Mouse (Mus musculus): ENCODE measurements around the gene Pth2.

Gene Pth2

DNA sequence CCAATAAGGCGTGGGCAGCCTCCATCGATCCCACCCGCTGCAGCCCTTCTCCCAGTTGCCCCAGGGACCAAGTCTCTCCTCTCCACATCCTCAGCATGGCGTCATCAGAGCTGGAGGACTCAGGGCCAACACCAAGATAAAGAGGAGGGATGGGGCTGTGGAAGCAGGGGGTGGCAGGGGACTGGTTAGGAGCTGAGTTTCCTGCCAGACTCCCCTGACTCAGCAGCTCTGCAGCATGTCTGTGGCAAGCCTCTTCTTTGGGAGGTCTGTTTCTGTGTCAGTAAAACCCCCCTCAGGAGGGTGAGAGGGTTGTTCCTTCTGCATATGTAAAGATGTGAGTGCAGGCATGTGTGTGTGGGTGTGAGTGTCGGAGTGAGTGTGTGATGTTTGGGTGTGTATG lies 16.2 kb downstream of the Pth2 start:
- DNase-seq (ENCODE audit: low read depth, low spot score), result no peak

DNA sequence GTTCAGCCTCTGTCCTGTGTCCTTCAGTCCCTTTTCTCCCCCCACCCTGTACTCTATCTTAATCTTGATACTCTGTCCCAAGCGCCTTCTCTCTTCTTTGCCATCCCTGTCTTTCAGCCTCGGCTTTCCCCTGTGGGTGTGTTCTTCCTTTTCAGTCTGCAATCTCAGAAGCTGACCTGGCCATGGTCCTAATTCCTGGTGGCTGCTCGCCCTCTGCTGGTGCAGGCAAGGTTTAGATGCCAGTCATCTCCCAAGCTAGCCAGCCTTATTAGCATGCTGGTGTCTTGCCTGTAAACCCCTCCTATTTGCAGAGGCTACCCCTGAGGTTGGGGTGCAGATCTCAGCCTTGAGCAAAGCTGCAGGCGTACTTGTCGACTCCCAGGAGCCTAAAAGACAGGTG lies 17.6 kb downstream of the Pth2 start:
- DNase-seq (ENCODE audit: low read depth, low spot score), result no peak

DNA sequence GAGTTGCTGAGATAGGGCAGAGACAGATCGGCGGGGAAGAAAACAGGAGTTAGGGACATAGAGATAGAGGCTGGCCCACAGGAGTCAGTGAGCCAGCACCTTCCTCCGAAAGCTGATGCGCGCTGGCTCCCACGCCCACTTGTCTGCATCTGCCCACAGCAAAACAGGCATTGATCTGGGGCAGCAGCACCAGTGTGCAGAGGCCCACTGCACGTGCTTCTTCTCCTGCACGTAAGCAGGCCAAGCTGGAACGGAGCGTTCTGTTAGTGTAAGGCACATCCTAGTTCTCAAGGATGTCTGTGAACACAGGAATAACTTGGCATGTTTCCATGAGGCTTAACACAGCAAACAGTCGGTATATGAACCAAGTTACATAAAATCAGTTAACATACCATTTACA lies 18.2 kb downstream of the Pth2 start:
- no peak for DNase-seq (ENCODE audit: low read depth, low spot score)

DNA sequence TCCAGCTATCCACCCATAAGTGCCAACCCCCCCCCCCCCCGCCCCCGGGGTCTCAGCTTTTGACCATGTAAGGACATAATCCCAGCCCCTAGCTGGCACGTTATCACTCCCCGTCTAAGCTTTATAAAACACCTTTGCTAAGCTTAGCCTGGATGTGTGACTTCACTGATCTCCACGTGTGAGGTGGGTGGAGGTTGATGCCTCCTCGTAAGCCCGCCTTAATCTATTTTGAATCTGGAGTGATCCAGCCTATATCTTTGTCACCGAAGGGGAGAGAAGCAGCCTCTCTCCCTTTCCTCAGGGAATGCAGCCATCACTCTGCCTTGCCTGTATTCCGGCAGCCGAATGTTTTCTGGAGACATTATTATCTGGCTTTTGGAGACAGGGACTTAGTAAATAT lies 21.9 kb downstream of the Pth2 start:
- DNase-seq (ENCODE audit: low read depth, low spot score), result no peak

DNA sequence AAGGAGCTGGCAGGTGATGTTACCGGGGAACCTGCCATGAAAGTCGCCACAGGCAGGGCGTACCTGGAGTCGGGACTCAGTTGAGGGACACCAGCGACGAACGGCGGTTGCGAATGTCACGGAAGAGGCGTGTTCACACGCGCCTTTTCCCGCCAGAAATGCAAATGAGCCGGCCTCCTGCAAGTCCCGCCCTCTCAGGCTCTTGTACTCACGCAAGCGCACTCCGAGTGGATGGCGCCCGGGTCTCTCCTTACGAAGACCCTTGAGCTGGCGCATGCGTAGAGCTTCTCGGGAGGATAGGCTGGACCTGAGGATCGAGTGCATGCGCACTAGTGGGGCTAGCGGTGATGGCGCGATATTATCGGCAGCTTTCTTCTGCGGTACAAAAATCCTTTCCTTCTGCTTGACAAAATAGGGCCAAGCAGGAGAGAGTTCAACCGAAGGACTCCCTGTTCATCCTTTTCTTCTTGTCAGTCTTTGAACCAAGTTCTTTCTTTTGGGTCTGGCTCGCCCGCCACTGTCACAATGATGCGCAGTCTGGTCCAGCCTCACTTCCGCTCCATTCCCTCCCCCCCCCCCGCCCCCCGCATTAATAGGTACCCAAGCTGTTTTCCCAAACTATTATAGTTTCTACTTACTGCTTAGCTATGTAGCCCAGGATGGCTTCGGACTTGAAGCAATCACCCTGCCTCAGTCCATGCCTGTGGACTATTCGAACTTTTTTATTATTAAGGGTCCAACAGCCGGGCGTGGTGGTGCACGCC lies 23.8 kb downstream of the Pth2 start, which contains the start of gene Ccdc155:
Gene Ccdc155 (minus strand): TSS at position 513 of the 764 bp plus-strand sequence.
- DNase-seq (ENCODE audit: low read depth, low spot score), result peak; percentile 97

DNA sequence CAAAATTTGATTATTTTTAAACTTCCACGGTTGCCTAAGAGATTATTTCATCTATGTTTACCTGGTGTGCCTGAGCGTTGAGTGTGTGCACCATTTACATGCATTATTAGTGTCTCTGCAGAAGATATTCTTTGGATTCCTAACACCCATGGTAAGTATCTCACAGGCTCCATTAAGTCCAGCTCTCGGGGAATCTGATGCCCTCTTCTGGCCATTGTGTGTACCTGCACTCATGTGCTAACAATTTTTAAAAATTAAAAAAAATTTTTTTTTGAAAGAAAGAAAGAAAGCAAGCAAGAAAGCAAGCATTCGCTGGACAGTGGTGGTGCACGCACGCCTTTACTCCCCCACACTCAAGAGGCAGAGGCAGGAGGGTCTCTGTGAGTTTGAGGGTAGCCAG lies 27.5 kb downstream of the Pth2 start:
- DNase-seq (ENCODE audit: low read depth, low spot score), result no peak

DNA sequence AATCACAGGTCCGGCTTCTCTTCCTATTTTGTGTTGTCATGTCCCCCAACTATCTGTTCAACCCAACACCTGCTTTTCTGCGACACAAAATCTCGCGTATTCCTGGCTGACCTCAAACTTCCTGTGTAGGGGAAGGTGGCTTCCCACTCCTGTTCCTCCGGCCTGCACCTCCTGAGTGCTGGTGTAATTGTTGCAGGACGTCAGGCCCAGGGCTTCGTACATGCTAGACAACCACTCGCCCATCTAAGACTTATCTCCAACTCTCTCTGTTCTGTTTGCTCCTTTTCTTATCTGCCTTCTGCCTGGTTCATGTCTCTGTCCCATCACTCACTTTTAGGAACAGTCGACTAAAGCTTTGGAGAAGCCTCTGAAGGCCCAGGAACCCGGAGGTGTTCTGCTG lies 30.3 kb downstream of the Pth2 start:
- no peak for DNase-seq (ENCODE audit: low read depth, low spot score)

DNA sequence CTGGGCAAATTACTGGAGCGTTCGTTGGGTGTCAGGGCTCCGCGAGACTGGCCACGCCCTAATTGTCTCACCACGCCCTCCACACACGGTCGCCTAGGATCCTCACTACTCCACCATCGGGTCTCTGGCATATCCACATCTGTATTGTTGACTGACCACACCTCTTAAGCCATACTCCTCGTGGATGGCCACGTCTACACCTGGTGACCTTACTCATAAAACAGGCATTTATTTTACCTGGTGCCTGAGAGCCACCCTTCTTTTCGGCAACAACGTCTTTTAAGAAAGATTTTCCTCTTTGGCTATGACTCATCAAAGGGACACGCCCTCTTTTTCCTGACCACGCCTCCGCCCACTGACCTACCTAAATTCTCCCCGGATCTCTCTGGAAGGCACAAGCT lies 31.1 kb downstream of the Pth2 start, which contains the start of gene Dkkl1:
Gene Dkkl1 (minus strand): TSS at position 297 of the 401 bp plus-strand sequence.
- DNase-seq (ENCODE audit: low read depth, low spot score), result no peak

DNA sequence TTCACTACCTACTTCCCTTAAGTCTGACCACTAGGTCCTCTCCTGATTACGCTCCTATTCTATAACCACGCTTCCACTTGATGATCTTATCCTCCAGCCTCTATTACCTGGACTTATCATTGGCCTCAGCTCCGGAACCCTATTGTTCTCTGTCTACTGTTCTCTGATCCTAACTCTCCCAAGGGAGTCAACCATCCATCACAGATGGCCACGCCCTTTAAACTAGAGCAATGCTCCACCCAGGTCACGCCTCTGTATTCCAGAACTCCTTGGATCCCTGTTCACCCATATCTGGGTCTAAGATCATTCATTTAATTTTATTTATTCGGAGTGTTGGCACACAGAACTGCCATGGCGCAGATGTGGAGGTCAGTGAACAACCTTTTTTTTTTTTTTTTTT lies 31.6 kb downstream of the Pth2 start:
- DNase-seq (ENCODE audit: low read depth, low spot score), result no peak

DNA sequence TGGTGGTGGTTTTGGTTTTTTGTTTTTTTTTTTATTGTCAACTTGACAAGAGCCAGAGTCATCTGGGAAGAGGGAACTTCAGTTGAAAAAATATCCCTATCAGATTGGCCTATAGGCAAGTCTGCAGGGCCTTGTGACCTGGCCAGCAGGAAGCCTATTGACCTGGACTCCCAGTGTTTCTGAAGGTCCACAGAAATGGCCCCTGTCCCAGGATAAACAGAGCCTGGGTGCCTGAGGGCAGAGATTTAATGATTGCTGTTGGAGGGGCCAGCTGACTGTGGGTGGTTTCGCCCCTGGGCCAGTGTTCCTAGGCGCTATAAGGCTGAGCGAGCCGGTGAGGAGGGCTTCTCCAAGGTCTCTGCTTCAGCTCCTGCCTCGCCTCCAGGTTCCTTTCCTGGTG lies 32.9 kb downstream of the Pth2 start:
- DNase-seq (ENCODE audit: low read depth, low spot score), result no peak

DNA sequence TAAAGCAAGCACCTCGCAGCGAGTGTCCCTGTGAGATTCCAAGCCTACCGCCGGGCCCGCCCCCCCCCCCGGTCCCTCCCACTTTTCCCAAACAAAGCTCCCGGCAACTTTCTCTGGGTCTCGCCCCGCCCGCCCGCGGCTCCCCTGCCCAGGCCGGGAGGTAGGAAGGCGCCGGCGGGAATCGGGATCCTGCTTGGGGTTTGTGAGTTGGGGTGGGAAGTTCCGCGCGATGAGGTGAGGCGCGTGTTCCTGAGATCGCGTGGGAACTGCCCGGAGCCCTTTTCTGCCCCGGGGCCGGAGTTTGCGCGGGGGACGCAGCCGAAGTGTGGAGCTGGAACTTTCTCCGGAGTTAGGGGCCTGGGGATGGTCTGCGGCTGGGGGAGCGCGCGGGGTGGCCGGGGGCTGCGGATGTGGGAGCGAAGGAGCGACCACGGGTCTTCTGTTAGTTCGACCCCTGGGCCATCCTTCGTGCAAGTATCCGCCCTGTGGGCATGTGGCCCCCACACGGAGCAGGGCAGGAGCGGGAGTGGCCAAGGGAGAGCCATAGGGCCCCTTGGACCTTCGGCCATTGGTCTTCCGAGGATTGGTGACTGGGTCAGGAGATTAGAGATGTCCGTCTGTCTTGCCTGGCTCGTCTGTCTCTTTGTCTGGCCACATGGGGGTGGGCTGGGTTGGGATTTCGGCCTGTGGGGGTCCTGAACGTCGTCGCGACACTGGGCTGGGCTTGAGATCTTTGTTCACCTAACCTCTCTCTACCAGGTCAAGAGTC lies 35.1 kb downstream of the Pth2 start, which contains the start of gene Tead2:
Gene Tead2 (plus strand): TSS at position 81 of the 769 bp plus-strand sequence.
- no peak for DNase-seq (ENCODE audit: low read depth, low spot score)

DNA sequence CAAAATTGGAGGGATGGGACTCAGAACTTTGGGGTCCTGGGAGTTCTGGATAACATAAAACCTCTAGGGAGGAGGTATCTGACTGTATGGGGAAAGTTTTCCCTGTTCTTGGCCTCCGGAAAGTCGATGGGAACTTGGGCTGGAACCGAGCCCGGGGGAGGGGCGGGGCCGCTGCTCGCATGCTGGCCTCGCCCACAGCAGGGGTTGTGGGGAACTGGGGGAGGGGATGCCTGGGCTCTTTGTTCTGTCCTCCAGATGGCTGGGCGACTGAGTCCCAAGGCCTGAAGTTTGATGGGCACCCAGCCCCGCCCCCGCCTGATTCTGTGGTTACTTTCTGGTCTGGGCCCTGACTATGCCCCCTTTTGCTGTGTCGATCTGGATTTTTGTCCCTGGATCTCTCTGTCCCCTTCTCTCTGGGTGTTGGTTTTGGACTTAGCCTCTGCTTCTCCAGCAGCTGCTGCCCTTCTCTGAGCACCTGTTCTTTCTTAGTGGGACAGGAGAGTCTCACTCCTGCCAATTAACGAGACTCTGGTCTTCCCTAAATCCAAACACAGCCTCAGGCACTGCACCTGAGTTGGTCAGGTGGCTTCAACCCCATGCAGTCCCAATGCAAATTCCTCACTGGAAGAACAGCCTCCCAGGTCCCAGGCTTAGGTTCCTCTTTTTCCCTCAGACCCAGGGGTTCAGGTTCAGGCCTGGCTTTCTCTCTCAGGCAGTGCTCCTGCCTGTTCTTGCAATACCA lies 35.8 kb downstream of the Pth2 start:
- DNase-seq (ENCODE audit: low read depth, low spot score), result no peak

DNA sequence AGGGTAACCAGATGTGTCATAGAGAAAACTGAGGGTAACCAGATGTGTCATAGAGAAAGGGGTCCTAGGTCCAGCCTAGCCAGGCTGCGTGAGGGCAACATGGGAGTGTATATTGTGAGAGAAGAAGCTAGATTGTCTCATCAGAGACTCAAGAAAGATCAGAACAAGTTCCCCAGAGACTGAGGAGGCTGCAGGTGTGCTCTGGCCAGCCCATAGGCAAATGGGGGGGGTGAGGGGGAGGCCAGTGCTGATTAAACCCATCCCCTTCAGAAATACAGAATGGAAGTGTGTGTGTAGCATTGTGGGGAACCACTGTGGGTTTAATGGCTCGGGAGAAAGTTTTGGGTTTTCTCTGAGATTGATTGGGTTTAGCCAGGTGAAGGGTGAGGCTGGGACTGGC lies 40.9 kb downstream of the Pth2 start:
- DNase-seq (ENCODE audit: low read depth, low spot score), result no peak

DNA sequence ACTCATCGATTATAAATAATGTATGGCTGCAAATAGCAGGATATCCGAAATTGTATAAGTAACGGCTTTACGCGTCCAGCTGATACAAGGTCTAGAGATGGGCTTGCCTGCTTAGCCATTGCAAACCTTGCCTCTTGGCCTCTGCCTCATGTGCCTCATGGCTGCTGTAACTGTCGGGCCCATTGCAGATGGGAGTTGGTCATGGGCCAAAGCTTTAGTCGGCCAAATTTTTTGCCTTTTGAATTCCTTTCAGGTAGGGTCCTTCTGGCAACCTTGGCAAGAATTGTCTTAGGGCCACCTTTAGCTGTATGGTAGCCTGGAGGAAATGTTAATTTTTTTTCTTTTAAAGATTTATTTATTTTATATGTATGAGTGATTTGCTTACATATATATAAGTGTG lies 44.0 kb downstream of the Pth2 start:
- DNase-seq (ENCODE audit: low read depth, low spot score), result no peak

DNA sequence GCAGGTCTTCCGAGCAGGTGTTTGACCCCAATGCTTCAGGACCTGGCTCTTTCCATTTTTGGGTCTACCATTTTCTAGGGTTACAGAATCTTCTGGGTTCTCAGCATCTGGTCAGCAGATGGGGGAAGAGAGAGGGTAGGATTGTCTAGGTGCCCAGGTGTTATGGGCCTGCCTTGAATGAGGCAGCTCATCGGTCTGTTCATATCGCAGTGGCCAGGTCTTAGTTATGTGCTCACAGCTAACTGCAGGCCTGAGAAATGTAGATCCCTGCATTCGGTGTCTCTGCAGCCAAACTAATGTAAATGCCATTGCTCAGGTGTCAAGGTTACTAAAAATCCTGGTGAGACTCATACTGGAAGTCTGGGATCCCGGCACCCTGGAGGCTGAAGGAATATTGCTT lies 45.6 kb downstream of the Pth2 start:
- no peak for DNase-seq (ENCODE audit: low read depth, low spot score)

DNA sequence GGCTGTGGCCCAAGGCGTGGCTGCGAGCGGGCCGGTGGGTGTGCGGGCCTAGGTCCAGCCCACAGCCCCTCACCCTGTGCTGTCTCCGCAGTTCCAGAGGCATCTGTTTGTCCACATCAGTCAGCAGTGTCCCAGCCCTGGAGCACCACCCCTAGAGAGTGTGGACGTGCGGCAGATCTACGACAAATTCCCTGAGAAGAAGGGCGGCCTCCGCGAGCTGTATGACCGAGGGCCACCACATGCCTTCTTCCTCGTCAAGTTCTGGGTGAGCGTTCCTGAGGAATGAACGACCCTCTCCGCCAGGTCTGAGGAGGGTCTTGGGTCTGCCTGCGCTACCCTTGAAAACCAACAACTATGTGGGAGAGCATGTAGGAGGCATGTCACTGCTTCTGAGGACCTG lies 47.8 kb downstream of the Pth2 start:
- DNase-seq (ENCODE audit: low read depth, low spot score), result no peak

DNA sequence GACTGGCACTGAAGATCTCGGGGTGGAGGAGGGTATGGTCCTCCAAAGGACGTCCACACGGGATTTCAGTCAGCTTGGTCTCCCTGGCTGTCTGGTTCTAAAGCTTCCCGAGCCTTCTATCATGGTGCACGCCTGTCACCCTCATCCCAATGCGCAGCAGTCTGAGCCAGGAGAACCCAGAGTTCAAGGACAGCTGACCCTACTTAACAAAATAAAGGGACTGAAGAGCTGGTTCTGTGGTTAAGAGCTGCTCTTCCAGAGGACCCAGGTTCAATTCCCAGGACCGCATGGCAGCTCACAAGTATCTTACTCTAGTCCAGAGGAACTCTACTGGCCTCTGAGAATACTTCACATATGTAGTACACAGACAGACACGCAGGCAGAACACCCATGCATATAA lies 48.3 kb downstream of the Pth2 start:
- DNase-seq (ENCODE audit: low read depth, low spot score), result no peak

DNA sequence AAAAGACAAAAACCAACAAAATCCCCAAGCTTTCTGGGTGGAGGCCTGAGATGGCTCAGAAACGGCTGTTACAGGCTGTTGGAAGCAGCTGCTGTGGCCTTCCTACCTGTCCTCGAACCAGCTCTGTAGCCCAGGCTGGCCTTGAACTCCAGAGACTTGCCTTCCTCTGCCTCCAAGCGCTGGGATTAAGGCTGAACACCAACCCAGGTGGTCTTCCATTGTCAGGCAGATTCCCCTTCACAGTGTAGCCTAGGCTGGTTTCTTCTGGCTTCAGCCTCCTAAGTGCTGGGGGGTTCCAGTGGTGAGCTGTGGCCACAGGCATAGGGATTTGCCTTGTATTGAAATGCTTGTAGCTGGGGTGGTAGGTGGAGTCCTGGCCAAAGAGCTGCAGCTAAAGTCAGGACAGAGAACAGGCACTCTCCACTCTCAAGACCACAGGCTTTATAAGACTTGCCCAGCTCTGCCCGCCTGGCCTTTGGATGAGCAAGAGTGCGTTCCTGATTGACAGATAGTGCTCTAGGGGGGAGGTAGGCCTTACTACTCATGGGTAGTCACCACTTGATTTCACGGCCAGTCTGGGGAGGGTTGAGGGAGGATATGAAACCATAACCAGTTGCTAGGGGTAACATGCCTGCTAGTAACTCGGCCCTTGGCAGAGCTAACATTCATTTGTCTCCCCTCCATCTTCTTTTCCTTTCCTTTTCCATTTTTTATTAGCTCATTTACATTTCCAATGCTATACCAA lies 48.8 kb downstream of the Pth2 start:
- no peak for DNase-seq (ENCODE audit: low read depth, low spot score)

DNA sequence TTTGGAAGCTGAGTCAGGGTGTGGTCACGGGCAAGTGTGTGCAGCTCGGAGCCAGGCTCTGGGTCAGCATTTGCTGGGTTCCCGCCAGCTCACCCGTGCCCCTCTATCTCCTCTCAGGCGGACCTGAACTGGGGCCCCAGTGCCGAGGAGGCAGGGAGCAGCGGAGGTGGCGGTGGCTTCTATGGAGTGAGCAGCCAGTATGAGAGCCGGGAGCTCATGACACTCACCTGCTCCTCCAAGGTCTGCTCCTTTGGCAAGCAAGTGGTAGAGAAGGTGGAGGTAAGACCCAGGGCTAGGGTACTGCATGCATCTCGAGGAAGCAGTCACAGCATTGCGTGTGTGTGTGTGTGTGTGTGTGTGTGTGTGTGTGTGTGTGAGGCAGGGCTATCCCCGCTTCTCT lies 50.4 kb downstream of the Pth2 start:
- DNase-seq (ENCODE audit: low read depth, low spot score), result no peak

All from WW6 (cell line).